ENCODE assay signal across 28 mouse cellular contexts in the genomic region with DNA sequence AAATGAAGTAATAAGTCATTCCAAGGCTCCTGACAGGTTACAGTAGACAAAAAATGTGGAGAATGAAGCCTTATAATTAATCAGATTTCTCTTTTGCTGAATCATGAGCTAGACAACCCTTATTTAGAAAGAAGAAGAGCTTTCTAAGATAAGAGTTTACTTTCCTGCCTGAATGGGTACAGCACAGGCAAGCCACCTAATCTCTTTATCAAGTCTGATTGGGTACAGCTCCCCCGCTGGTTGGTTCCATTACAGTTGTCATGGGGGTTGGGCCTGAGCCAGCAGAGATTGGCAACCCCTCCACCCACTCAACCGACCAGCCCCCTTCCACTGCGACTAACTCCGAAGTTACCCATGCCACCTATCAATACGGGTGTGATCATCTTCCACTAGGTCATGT. TPM values are rescaled to one million over a fixed set of nuclear protein-coding genes. Genes with fewer than 3 reads are reported as not detected.
DNase-seq lines count a peak whose midpoint lies in the region; TF ChIP-seq lines count a peak whose summit lies in the region.
"Had no signal": no experiment of that assay in that cellular context is flagged by ENCODE, and none has a peak within 500 bp of the region (broad histone marks: within the 10 kb centered on the region; RNA-seq: fewer than 3 reads in every experiment).

No protein-coding gene starts in this region.

- DNase-seq in layer of hippocampus, adult 2 months (ENCODE audit: low spot score in 2 of 2): no peak
- DNase-seq in layer of hippocampus, adult 9-11 months: no peak
- DNase-seq in retina, embryonic 14.5 days (ENCODE audit: low spot score): peak; percentile 7
- DNase-seq in retina, postnatal 1 day: no peak
- DNase-seq in ES-CJ7 (ENCODE audit: low read depth, low spot score) (peak; percentile 14), ZHBTc4 (ENCODE audit: low read depth, low spot score) (peak; percentile 17)
- no peak for DNase-seq in heart, adult 11 months
- no peak for DNase-seq in right cerebral cortex, postnatal 4 days
- DNase-seq: adrenal gland, adult 2 months; adrenal gland, postnatal 14 days; cerebellum, adult 11 months; cerebellum, adult 2 months; cerebellum, adult 9-11 months; cerebellum, postnatal 36 days; gastrocnemius, adult 2 months; gastrocnemius, postnatal 14 days; heart, adult 18-20 months; heart, postnatal 36 days had no signal

- no peak overlapping the region for H3K27ac ChIP-seq in layer of hippocampus, adult 2 months
- H3K27ac ChIP-seq: forebrain, embryonic 10.5 days; forebrain, embryonic 13.5 days; gastrocnemius, adult 2 months; heart, embryonic 15.5 days; hindbrain, embryonic 10.5 days; hindbrain, embryonic 13.5 days had no signal

- TF ChIP-seq CTCF in layer of hippocampus, adult 2 months (conservative IDR thresholded peaks at IDR 0.05): 0 out of 2 replicates have a peak, but pooled peaks have one; percentile 14

- no peak overlapping the region for H3K4me3 ChIP-seq in layer of hippocampus, adult 2 months
- H3K4me3 ChIP-seq: forebrain, embryonic 10.5 days; forebrain, embryonic 13.5 days; gastrocnemius, adult 2 months; heart, embryonic 12.5 days; heart, embryonic 15.5 days; hindbrain, embryonic 10.5 days; hindbrain, embryonic 13.5 days had no signal

RNA-seq across cellular contexts. Expression of gene Lrrc43, which starts 27.7 kb away (rescaled TPM):
- total RNA-seq in layer of hippocampus, adult 2 months (2021): 1 to 10 TPM in 1 of 2 experiments, under 1 TPM in 1; 0.39 to 1.0 TPM
- total RNA-seq: adrenal gland, adult 2 months; adrenal gland, postnatal 14 days; adrenal gland, postnatal 4 days; ES-E14; gastrocnemius, adult 2 months; gastrocnemius, postnatal 14 days; gastrocnemius, postnatal 4 days; heart, adult 18-20 months; heart, postnatal 10 days; heart, postnatal 36 days had no signal

RNA-seq across cellular contexts. Expression of gene Il31, which starts 27.9 kb away (rescaled TPM):
- not detected for total RNA-seq in layer of hippocampus, adult 2 months (2021)
- total RNA-seq: adrenal gland, adult 2 months; adrenal gland, postnatal 14 days; adrenal gland, postnatal 4 days; ES-E14; gastrocnemius, adult 2 months; gastrocnemius, postnatal 14 days; gastrocnemius, postnatal 4 days; heart, adult 18-20 months; heart, postnatal 10 days; heart, postnatal 36 days had no signal

RNA-seq across cellular contexts. Expression of gene B3gnt4, which starts 48.8 kb away (rescaled TPM):
- total RNA-seq in layer of hippocampus, adult 2 months (2021): 1 to 10 TPM; 1.2 TPM
- total RNA-seq: gastrocnemius, adult 2 months; gastrocnemius, postnatal 14 days; gastrocnemius, postnatal 4 days; heart, adult 18-20 months; heart, postnatal 10 days; heart, postnatal 36 days had no signal

Comparison
In these comparisons a context has a peak if more than half of its experiments do, and no peak if none do; other contexts are left out.
1. DNase-seq: peak in retina, embryonic 14.5 days (single experiment), ES-CJ7 (single experiment) and ZHBTc4 (single experiment); none in layer of hippocampus, adult 2 months (0 of 2), layer of hippocampus, adult 9-11 months (single experiment), retina, postnatal 1 day (single experiment), heart, adult 11 months (single experiment) and right cerebral cortex, postnatal 4 days (single experiment).